Mouse (Mus musculus): Measurements from ENCODE around the gene Sclt1.
"Not testable (repeated sequence)": the region's sequence is repeated elsewhere in the genome, so short reads cannot be mapped to it uniquely, and the experiment has no call there.

Gene Sclt1

GRCm38 (mm10) chr3:41742278-41742934, at the start of gene Sclt1, which contains the start of gene D3Ertd751e:
Gene Sclt1 (minus strand): TSS chr3:41742514.
Gene D3Ertd751e (plus strand): TSS chr3:41742611.
- peak; percentile 97 to 98 for DNase-seq

- no peak for DNase-seq
Measured at GRCm38 (mm10) chr3:41762091-41762490, 19.8 kb upstream of the Sclt1 start.

GRCm38 (mm10) chr3:41754556-41754955, 12.2 kb upstream of the Sclt1 start:
- DNase-seq = no peak

GRCm38 (mm10) chr3:41743436-41743835, 1.1 kb upstream of the Sclt1 start:
- DNase-seq = peak in 1 of 2 experiments; percentile 16

- DNase-seq = peak in 1 of 2 experiments; percentile 5
Measured at GRCm38 (mm10) chr3:41741601-41742277, 575 bp downstream of the Sclt1 start.

- DNase-seq = no peak
Measured at GRCm38 (mm10) chr3:41695681-41696080, 46.6 kb downstream of the Sclt1 start.

- no peak for DNase-seq
Measured at GRCm38 (mm10) chr3:41692440-41693142, 49.7 kb downstream of the Sclt1 start.

- not testable (repeated sequence) for DNase-seq
Measured at GRCm38 (mm10) chr3:41690114-41690640, 52.1 kb downstream of the Sclt1 start.

- no peak for DNase-seq
Measured at GRCm38 (mm10) chr3:41686396-41686795, 55.9 kb downstream of the Sclt1 start.

- no peak for DNase-seq
Measured at GRCm38 (mm10) chr3:41682084-41682483, 60.2 kb downstream of the Sclt1 start.

- no peak for DNase-seq
Measured at GRCm38 (mm10) chr3:41676648-41677047, 65.7 kb downstream of the Sclt1 start.

- no peak for DNase-seq
Measured at GRCm38 (mm10) chr3:41674778-41675177, 67.5 kb downstream of the Sclt1 start.

GRCm38 (mm10) chr3:41655642-41656041, 86.7 kb downstream of the Sclt1 start:
- DNase-seq = no peak

- peak; percentile 35 to 59 for DNase-seq
Measured at GRCm38 (mm10) chr3:41620971-41621370, 121.3 kb downstream of the Sclt1 start.

GRCm38 (mm10) chr3:41618488-41618887, 123.8 kb downstream of the Sclt1 start:
- DNase-seq = no peak

- DNase-seq = no peak
Measured at GRCm38 (mm10) chr3:41618036-41618435, 124.3 kb downstream of the Sclt1 start.

- DNase-seq = no peak
Measured at GRCm38 (mm10) chr3:41614230-41614985, 127.9 kb downstream of the Sclt1 start.

GRCm38 (mm10) chr3:41613706-41614105, 128.6 kb downstream of the Sclt1 start:
- no peak for DNase-seq

GRCm38 (mm10) chr3:41612211-41612610, 130.1 kb downstream of the Sclt1 start:
- peak in 1 of 2 experiments; percentile 46 for DNase-seq

- DNase-seq = no peak
Measured at GRCm38 (mm10) chr3:41609071-41609470, 133.2 kb downstream of the Sclt1 start.

- DNase-seq = no peak
Measured at GRCm38 (mm10) chr3:41607467-41607866, 134.8 kb downstream of the Sclt1 start.

GRCm38 (mm10) chr3:41607050-41607449, 135.3 kb downstream of the Sclt1 start:
- peak in 1 of 2 experiments; percentile 64 for DNase-seq

GRCm38 (mm10) chr3:41606330-41606664, 136.0 kb downstream of the Sclt1 start:
- no peak for DNase-seq
